Mouse (Mus musculus): ENCODE data around the gene Vsig8. TPM values are rescaled to one million over a fixed set of nuclear protein-coding genes. Genes with fewer than 3 reads are reported as not detected.

Vsig8 gene
- polyA plus RNA-seq (2015; fragmentation: Nextera tagmentation; extraction: Ambion mirVana) = 3.5 and 4.2 TPM in 2 replicates

DNA sequence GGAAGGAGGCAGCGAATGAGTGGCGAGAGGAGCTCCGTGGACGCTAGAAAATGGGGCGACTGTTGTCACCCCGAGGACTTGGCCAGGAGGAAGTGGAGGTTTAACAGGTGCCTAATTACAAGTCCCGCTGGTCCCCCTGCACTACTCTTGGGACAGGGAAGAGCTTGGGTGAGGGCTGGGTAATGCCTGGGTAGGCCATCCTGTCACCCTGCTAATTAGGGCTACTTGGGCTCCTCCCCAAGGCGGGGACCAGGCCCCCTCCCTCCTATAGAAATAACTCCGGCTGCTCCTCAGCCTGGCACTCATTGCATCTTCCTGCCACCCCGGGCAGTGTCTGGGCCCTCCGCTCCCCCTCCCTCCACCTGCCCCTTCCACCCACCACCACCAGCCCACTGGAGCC, at the start of gene Vsig8:
Vsig8 (plus strand) TSS at position 301 of the 400 bp plus-strand sequence.

DNA sequence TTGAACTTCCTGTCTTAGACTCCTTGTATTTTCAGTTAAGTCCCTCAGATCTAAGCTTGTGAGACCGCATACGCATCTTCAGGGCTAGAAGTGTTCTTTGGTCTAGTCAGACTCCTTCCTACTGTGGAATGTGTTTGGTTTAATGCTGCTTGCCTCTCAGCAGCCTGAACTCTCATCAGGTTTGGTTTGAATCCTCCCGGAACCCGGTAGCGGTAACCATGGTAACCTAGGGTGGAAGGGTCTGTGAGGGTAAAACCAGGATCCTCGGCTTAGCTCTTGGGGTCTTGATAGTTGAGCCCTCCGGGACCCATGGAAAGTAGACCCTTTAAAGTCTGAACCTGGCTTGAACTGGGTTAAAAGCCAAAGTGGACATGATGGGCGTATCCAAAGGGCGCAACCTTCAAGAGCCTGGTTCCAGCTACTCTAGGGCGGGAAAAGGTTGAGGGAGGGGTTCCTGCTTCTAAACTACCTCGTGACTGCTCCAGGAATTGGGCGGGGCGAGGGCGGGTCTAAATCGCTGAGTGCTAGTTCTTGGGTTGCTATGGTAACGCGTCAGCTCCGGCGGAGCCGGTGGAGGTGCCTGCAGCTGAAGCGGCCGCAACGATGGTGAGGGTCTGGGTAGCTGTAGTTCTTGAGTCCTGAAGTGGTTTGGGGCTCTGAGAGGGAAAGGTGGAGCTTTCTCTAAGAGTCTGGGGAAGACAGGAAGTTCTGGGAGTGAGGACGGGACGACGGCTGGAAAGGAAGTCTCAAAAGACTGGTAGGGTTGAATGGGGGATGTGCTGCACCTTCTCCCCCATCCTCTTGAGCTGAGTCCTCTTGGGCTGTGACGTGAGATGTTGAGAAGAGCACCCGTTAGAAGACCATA, 34.9 kb upstream of the Vsig8 start, which contains the start of gene Cfap45:
Cfap45 (plus strand) TSS at position 226 of the 865 bp plus-strand sequence.

GRCm38 (mm10) chr1:172590385-172590784, 34.6 kb downstream of the Vsig8 start, which contains the start of gene Slamf8:
Gene Slamf8, minus strand, starts transcription at chr1:172590568.

DNA sequence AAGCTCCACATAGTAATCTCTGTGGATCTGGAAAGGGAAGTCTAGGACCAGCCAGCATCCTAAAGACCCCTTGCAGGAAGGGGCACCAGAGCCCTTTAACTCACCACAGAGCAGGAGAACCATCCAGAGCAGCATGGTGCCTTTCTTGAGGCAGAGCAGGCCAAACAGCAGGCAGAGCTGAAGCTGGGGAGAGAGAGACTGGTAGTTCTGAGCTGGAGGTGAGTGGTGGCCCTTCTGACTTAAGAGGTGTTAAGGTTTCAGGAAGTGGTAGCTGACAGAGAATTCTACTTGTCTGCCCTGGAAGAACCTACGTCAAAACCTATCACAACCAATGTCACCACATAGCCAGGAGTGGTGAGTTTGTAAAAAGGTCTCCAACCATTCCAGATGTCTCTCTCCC, 46.6 kb downstream of the Vsig8 start, which contains the start of gene Fcrl6:
Fcrl6 (minus strand) TSS at position 226 of the 400 bp plus-strand sequence.

Other genes starting within 250 kb of the Vsig8 start
- gene Kcnj9, start 226.6 kb upstream of the Vsig8 start, polyA plus RNA-seq (2015; fragmentation: Nextera tagmentation; extraction: Ambion mirVana) = 4.0 and 5.0 TPM in 2 replicates
- 7.6 and 8.6 TPM in 2 replicates for gene Kcnj10, start 214.7 kb upstream of the Vsig8 start, polyA plus RNA-seq (2015; fragmentation: Nextera tagmentation; extraction: Ambion mirVana)
- gene Pigm, start 179.4 kb upstream of the Vsig8 start, polyA plus RNA-seq (2015; fragmentation: Nextera tagmentation; extraction: Ambion mirVana) = 3.2 and 3.4 TPM in 2 replicates
- 0.53 and 0.75 TPM in 2 replicates for gene Slamf9, start 80.6 kb upstream of the Vsig8 start, polyA plus RNA-seq (2015; fragmentation: Nextera tagmentation; extraction: Ambion mirVana)
- gene Igsf9, start 74.2 kb upstream of the Vsig8 start, polyA plus RNA-seq (2015; fragmentation: Nextera tagmentation; extraction: Ambion mirVana) = 10.1 and 13.0 TPM in 2 replicates
- gene Tagln2, start 55.9 kb upstream of the Vsig8 start, polyA plus RNA-seq (2015; fragmentation: Nextera tagmentation; extraction: Ambion mirVana) = 120 and 130 TPM in 2 replicates
- 3.4 and 4.2 TPM in 2 replicates for gene Cfap45, start 35.1 kb upstream of the Vsig8 start, polyA plus RNA-seq (2015; fragmentation: Nextera tagmentation; extraction: Ambion mirVana)
- 0.12 TPM in 1 of 2 replicates, not detected in the other for gene Slamf8, start 34.6 kb downstream of the Vsig8 start, polyA plus RNA-seq (2015; fragmentation: Nextera tagmentation; extraction: Ambion mirVana)
- gene Fcrl6, start 46.6 kb downstream of the Vsig8 start, polyA plus RNA-seq (2015; fragmentation: Nextera tagmentation; extraction: Ambion mirVana) = 0.23 TPM in 1 of 2 replicates, not detected in the other
- 15.4 and 16.2 TPM in 2 replicates for gene Dusp23, start 77.0 kb downstream of the Vsig8 start, polyA plus RNA-seq (2015; fragmentation: Nextera tagmentation; extraction: Ambion mirVana)
- gene Crp, start 142.1 kb downstream of the Vsig8 start, polyA plus RNA-seq (2015; fragmentation: Nextera tagmentation; extraction: Ambion mirVana) = 0.28 and 0.39 TPM in 2 replicates

Measured in neural tube, postnatal 0 days (tissue).